Mouse (Mus musculus) MEL (cell line): ENCODE results near the gene Adam12.

Experiments used
- CTCF ChIP-seq, 3 experiments: IDR thresholded peaks in 2 of 3; conservative IDR thresholded peaks in 1 of 3; 2 replicates each; pipeline ENCODE4 v1.5.1; 2011 to 2012; ENCODE audit warnings: low read length in 3 of 3, low read depth in 2 of 3, mild to moderate bottlenecking in 2 of 3, improper control_type of control experiment in 1 of 3, inconsistent platforms in 1 of 3, mixed read lengths in 1 of 3, moderate library complexity in 1 of 3; ENCODE audit not compliant: control insufficient read depth in 1 of 3, insufficient read depth in 1 of 3, poor library complexity in 1 of 3, severe bottlenecking in 1 of 3
- POLR2A ChIP-seq, 2 experiments: IDR thresholded peaks; 2 replicates each; pipeline ENCODE4 v1.6.1; 2011 to 2012; ENCODE audit warnings: low read length in 2 of 2, mild to moderate bottlenecking in 2 of 2, control low read depth in 1 of 2, improper control_type of control experiment in 1 of 2, low read depth in 1 of 2, moderate library complexity in 1 of 2; ENCODE audit not compliant: control insufficient read depth in 1 of 2, insufficient read depth in 1 of 2, poor library complexity in 1 of 2

DNA sequence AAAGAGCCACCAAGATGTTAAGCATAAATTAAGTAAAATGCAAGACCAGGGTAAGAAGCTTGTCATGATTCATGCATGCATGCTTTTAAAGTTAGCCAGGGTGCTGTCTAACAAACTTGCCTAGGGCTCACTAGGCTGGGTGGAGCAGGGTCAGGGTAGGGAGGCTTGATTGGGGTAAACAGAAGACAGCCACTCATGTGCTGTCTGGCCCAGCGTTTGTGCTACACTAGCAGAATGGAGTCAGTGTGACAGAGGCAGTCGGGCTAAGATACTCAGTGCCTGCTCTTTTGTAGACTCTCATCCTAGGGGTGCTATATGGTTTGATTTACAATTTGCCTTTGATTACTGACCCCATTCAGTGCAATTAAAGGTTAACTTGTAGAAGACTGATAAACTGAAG, 179.5 kb downstream of the Adam12 start:
- TF ChIP-seq CTCF (IDR thresholded peaks at IDR 0.05 in 2 of 3, conservative IDR thresholded peaks at IDR 0.05 in 1 of 3; ENCODE audit: control insufficient read depth in 1 of 3, insufficient read depth in 1 of 3, low read depth in 2 of 3, low read length in 3 of 3, poor library complexity in 1 of 3, severe bottlenecking in 1 of 3) (no peak), POLR2A (IDR thresholded peaks at IDR 0.05; ENCODE audit: control insufficient read depth in 1 of 2, insufficient read depth in 1 of 2, low read depth in 1 of 2, low read length in 2 of 2, poor library complexity in 1 of 2) (no peak)
